Mouse (Mus musculus): Measurements from ENCODE around the gene Acpp.
A peak's percentile ranks its signal among the peaks of the same experiment; 100 is the strongest.
"Not testable (repeated sequence)": the region's sequence is repeated elsewhere in the genome, so short reads cannot be mapped to it uniquely, and the experiment has no call there.

Acpp gene

GRCm38 (mm10) chr9:104337183-104337931 lies at the start of gene Acpp:
Acpp (minus strand) TSS chr9:104337748.
- peak; percentile 40 for DNase-seq (ENCODE audit: low spot score)

GRCm38 (mm10) chr9:104382571-104383170 lies 45.1 kb upstream of the Acpp start:
- no peak for DNase-seq (ENCODE audit: low spot score)

- peak; percentile 22 for DNase-seq (ENCODE audit: low spot score)
Observed at GRCm38 (mm10) chr9:104379532-104380162, 42.1 kb upstream of the Acpp start.

GRCm38 (mm10) chr9:104375573-104375972 lies 38.0 kb upstream of the Acpp start:
- no peak for DNase-seq (ENCODE audit: low spot score)

- peak; percentile 47 for DNase-seq (ENCODE audit: low spot score)
Observed at GRCm38 (mm10) chr9:104373253-104373652, 35.7 kb upstream of the Acpp start.

GRCm38 (mm10) chr9:104366983-104367382 lies 29.4 kb upstream of the Acpp start:
- no peak for DNase-seq (ENCODE audit: low spot score)

- not testable (repeated sequence) for DNase-seq (ENCODE audit: low spot score)
Observed at GRCm38 (mm10) chr9:104361951-104362350, 24.4 kb upstream of the Acpp start.

- DNase-seq (ENCODE audit: low spot score), result no peak
Observed at GRCm38 (mm10) chr9:104361073-104361891, 23.7 kb upstream of the Acpp start.

- no peak for DNase-seq (ENCODE audit: low spot score)
Observed at GRCm38 (mm10) chr9:104360389-104360788, 22.8 kb upstream of the Acpp start.

GRCm38 (mm10) chr9:104355521-104356270 lies 18.1 kb upstream of the Acpp start:
- DNase-seq (ENCODE audit: low spot score), result no peak

GRCm38 (mm10) chr9:104344136-104344535 lies 6.6 kb upstream of the Acpp start:
- DNase-seq (ENCODE audit: low spot score), result no peak

GRCm38 (mm10) chr9:104339483-104339882 lies 1.9 kb upstream of the Acpp start:
- DNase-seq (ENCODE audit: low spot score), result no peak

GRCm38 (mm10) chr9:104338489-104339427 lies 1.2 kb upstream of the Acpp start:
- no peak for DNase-seq (ENCODE audit: low spot score)

- DNase-seq (ENCODE audit: low spot score), result no peak
Observed at GRCm38 (mm10) chr9:104331301-104331700, 6.2 kb downstream of the Acpp start.

GRCm38 (mm10) chr9:104328655-104329054 lies 8.9 kb downstream of the Acpp start:
- DNase-seq (ENCODE audit: low spot score), result no peak

- DNase-seq (ENCODE audit: low spot score), result no peak
Observed at GRCm38 (mm10) chr9:104321519-104321918, 16.0 kb downstream of the Acpp start.

GRCm38 (mm10) chr9:104316351-104316750 lies 21.2 kb downstream of the Acpp start:
- no peak for DNase-seq (ENCODE audit: low spot score)

GRCm38 (mm10) chr9:104315499-104315898 lies 22.0 kb downstream of the Acpp start:
- peak; percentile 42 for DNase-seq (ENCODE audit: low spot score)

GRCm38 (mm10) chr9:104306734-104307133 lies 30.8 kb downstream of the Acpp start:
- DNase-seq (ENCODE audit: low spot score), result peak; percentile 69

- DNase-seq (ENCODE audit: low spot score), result no peak
Observed at GRCm38 (mm10) chr9:104305333-104306111, 32.0 kb downstream of the Acpp start.

Data from urinary bladder, postnatal 25 days (tissue).